Mouse (Mus musculus) MEL (cell line): ENCODE measurements around the gene Lrig2.

Source experiments
- CHD2 ChIP-seq: IDR thresholded peaks from 2 replicates; pipeline ENCODE4 v1.6.1; 2011; ENCODE audit warnings: low read length, improper control_type of control experiment
- CTCF ChIP-seq, 3 experiments: IDR thresholded peaks in 2 of 3; conservative IDR thresholded peaks in 1 of 3; 2 replicates each; pipeline ENCODE4 v1.5.1; 2011 to 2012; ENCODE audit warnings: low read length in 3 of 3, low read depth in 2 of 3, mild to moderate bottlenecking in 2 of 3, improper control_type of control experiment in 1 of 3, inconsistent platforms in 1 of 3, mixed read lengths in 1 of 3, moderate library complexity in 1 of 3; ENCODE audit not compliant: control insufficient read depth in 1 of 3, insufficient read depth in 1 of 3, poor library complexity in 1 of 3, severe bottlenecking in 1 of 3
- HCFC1 ChIP-seq: IDR thresholded peaks from 2 replicates; pipeline ENCODE4 v1.6.1; 2012; ENCODE audit warnings: low read depth, mild to moderate bottlenecking, inconsistent platforms, low read length, improper control_type of control experiment, moderate library complexity
- JUND ChIP-seq: IDR thresholded peaks from 2 replicates; pipeline ENCODE4 v1.6.1; 2011; ENCODE audit warnings: low read depth, mild to moderate bottlenecking, improper control_type of control experiment, low read length
- KAT2A ChIP-seq: conservative IDR thresholded peaks from 2 replicates; pipeline ENCODE4 v1.6.1; 2012; ENCODE audit warnings: low read depth, low read length, improper control_type of control experiment, inconsistent platforms
- MEF2A ChIP-seq: IDR thresholded peaks from 2 replicates; pipeline ENCODE4 v1.6.1; 2014; ENCODE audit warnings: low read depth, mild to moderate bottlenecking, inconsistent platforms, low read length, improper control_type of control experiment; ENCODE audit not compliant: poor library complexity, insufficient replicate concordance, severe bottlenecking; ENCODE audit errors: extremely low read depth
- MYB ChIP-seq: IDR thresholded peaks from 2 replicates; pipeline ENCODE4 v1.6.1; 2011; ENCODE audit warnings: mild to moderate bottlenecking, low read depth, low read length, improper control_type of control experiment
- NELFE ChIP-seq: IDR thresholded peaks from 2 replicates; pipeline ENCODE4 v1.6.1; 2011; ENCODE audit warnings: low read depth, low read length, improper control_type of control experiment
- UBTF ChIP-seq: IDR thresholded peaks from 2 replicates; pipeline ENCODE4 v1.6.1; 2012; ENCODE audit warnings: low read depth, mild to moderate bottlenecking, inconsistent platforms, low read length, improper control_type of control experiment, moderate library complexity, borderline replicate concordance; ENCODE audit not compliant: insufficient read depth
- USF2 ChIP-seq, 2 experiments: IDR thresholded peaks; 2 replicates each; pipeline ENCODE4 v1.6.1; 2011 to 2012; ENCODE audit warnings: improper control_type of control experiment in 2 of 2, low read length in 2 of 2, borderline replicate concordance in 1 of 2, inconsistent platforms in 1 of 2, low read depth in 1 of 2, mild to moderate bottlenecking in 1 of 2; ENCODE audit not compliant: insufficient read depth in 1 of 2
- ZMIZ1 ChIP-seq: IDR thresholded peaks from 2 replicates; pipeline ENCODE4 v1.6.1; 2012; ENCODE audit warnings: low read depth, mild to moderate bottlenecking, inconsistent platforms, low read length, improper control_type of control experiment, moderate library complexity
- ZNF384 ChIP-seq: IDR thresholded peaks from 2 replicates; pipeline ENCODE4 v1.6.1; 2012; ENCODE audit warnings: low read depth, mild to moderate bottlenecking, inconsistent platforms, low read length, improper control_type of control experiment

- no peak for TF ChIP-seq CTCF (IDR thresholded peaks at IDR 0.05 in 2 of 3, conservative IDR thresholded peaks at IDR 0.05 in 1 of 3; ENCODE audit: control insufficient read depth in 1 of 3, insufficient read depth in 1 of 3, low read depth in 2 of 3, low read length in 3 of 3, poor library complexity in 1 of 3, severe bottlenecking in 1 of 3)
- TF ChIP-seq KAT2A = no peak
- TF ChIP-seq MYB = no peak
- no peak for TF ChIP-seq USF2 (IDR thresholded peaks at IDR 0.05; ENCODE audit: borderline replicate concordance in 1 of 2, insufficient read depth in 1 of 2, low read depth in 1 of 2, low read length in 2 of 2)
- no peak for TF ChIP-seq ZNF384
- TF ChIP-seq NELFE = no peak
- TF ChIP-seq JUND = no peak
- no peak for TF ChIP-seq HCFC1
- no peak for TF ChIP-seq ZMIZ1
- TF ChIP-seq MEF2A = no peak
- TF ChIP-seq CHD2 = no peak
- TF ChIP-seq UBTF = no peak
Observed at GRCm38 (mm10) chr3:104521341-104521924, 9.7 kb upstream of the Lrig2 start.
